Mouse (Mus musculus) lung, embryonic 15.5 days (tissue): ENCODE measurements at regions not wholly inside any gene's neighbourhood (a gene's known extent, or its start where the extent isn't known, plus 50 kb on each side); places are given as distances from the start of the nearest gene placed in this dataset.
A peak's percentile ranks its signal among the peaks of the same experiment; 100 is the strongest.
"Not testable (repeated sequence)": the region's sequence is repeated elsewhere in the genome, so short reads cannot be mapped to it uniquely, and the experiment has no call there.

Source experiments
- ATAC-seq: fragments of 200-750 bp; cut with Nextera tagmentation; 2 replicates; pipeline ENCODE4 v1.8.0; 2017; ENCODE audit warnings: moderate number of reproducible peaks, borderline replicate concordance; ENCODE audit not compliant: low FRiP score, low TSS enrichment; ENCODE audit errors: extremely low read depth
- H3K27ac ChIP-seq: fragments of 300-500 bp; sonication (generic); 2 replicates; pipeline ENCODE4 v1.5.1; 2015; ENCODE audit warnings: moderate library complexity, mild to moderate bottlenecking, inconsistent platforms
- H3K27me3 ChIP-seq: fragments of 300-500 bp; sonication (generic); 2 replicates; pipeline ENCODE4 v1.6.1; 2015; ENCODE audit warnings: inconsistent platforms
- H3K36me3 ChIP-seq: fragments of 300-500 bp; sonication (generic); 2 replicates; pipeline ENCODE4 v1.6.1; 2015; ENCODE audit warnings: inconsistent platforms
- H3K4me1 ChIP-seq: fragments of 300-500 bp; sonication (generic); 2 replicates; pipeline ENCODE4 v1.6.1; 2015; ENCODE audit warnings: inconsistent platforms
- H3K4me2 ChIP-seq: fragments of 300-500 bp; sonication (generic); 2 replicates; pipeline ENCODE4 v1.6.1; 2015; ENCODE audit warnings: inconsistent platforms, mild to moderate bottlenecking, moderate library complexity
- H3K4me3 ChIP-seq: fragments of 300-500 bp; sonication (generic); 2 replicates; pipeline ENCODE4 v1.5.1; 2015; ENCODE audit warnings: mild to moderate bottlenecking, inconsistent platforms
- H3K9ac ChIP-seq: fragments of 300-500 bp; sonication (generic); 2 replicates; pipeline ENCODE4 v1.6.1; 2015; ENCODE audit warnings: inconsistent platforms
- H3K9me3 ChIP-seq: fragments of 300-500 bp; sonication (generic); 2 replicates; pipeline ENCODE4 v1.6.1; 2016; ENCODE audit warnings: inconsistent platforms
- WGBS: fragments of 180-500 bp; shearing (Covaris S2); methylation state at CpG from one replicate; pipeline ENCODE4 v1.1.7; 2015; 5-methylcytosine and 5-hydroxymethylcytosine counted together

GRCm38 (mm10) chr10:103958183-103958582, 184.6 kb upstream of the Gm21293 start:
- H3K4me3 ChIP-seq, result no peak overlapping the region
- no peak overlapping the region for H3K27ac ChIP-seq
- no peaks in the 10 kb centered on the region for H3K27me3 ChIP-seq
- 28% methylated on average over 4 of the region's 4 CpGs for WGBS
- H3K4me2 ChIP-seq, result no peak overlapping the region
- ATAC-seq, result no peak
- H3K4me1 ChIP-seq, result no peaks in the 10 kb centered on the region
- no peaks in the 10 kb centered on the region for H3K9me3 ChIP-seq
- no peak overlapping the region for H3K9ac ChIP-seq
- H3K36me3 ChIP-seq, result no peaks in the 10 kb centered on the region

GRCm38 (mm10) chr10:103976059-103976458, 166.7 kb upstream of the Gm21293 start:
- H3K4me2 ChIP-seq, result no peak overlapping the region
- H3K9me3 ChIP-seq, result no peaks in the 10 kb centered on the region
- H3K27me3 ChIP-seq, result no peaks in the 10 kb centered on the region
- no peak overlapping the region for H3K4me3 ChIP-seq
- H3K27ac ChIP-seq, result no peak overlapping the region
- H3K4me1 ChIP-seq, result no peaks in the 10 kb centered on the region
- 84% methylated on average over 6 of the region's 6 CpGs for WGBS
- no peak for ATAC-seq
- no peak overlapping the region for H3K9ac ChIP-seq
- H3K36me3 ChIP-seq, result no peaks in the 10 kb centered on the region

- Histone ChIP-seq H3K4me2 (no peak overlapping the region), H3K4me1 (no peaks in the 10 kb centered on the region), H3K36me3 (no peaks in the 10 kb centered on the region), H3K4me3 (no peak overlapping the region), H3K27ac (no peak overlapping the region), H3K9me3 (no peaks in the 10 kb centered on the region), H3K9ac (no peak overlapping the region), H3K27me3 (no peaks in the 10 kb centered on the region)
- no peak for ATAC-seq
- WGBS, result 52% methylated on average over 1 of the region's 1 CpGs
These were observed 158.4 kb upstream of the Gm21293 start for GRCm38 (mm10) chr10:103984287-103984956.

GRCm38 (mm10) chr10:104019540-104019939, 123.2 kb upstream of the Gm21293 start:
- no peaks in the 10 kb centered on the region for H3K36me3 ChIP-seq
- no peak overlapping the region for H3K9ac ChIP-seq
- H3K27ac ChIP-seq, result no peak overlapping the region
- no peaks in the 10 kb centered on the region for H3K27me3 ChIP-seq
- H3K4me2 ChIP-seq, result no peak overlapping the region
- no peaks in the 10 kb centered on the region for H3K4me1 ChIP-seq
- ATAC-seq, result no peak
- H3K9me3 ChIP-seq, result no peaks in the 10 kb centered on the region
- no peak overlapping the region for H3K4me3 ChIP-seq

GRCm38 (mm10) chr10:104021593-104021992, 121.2 kb upstream of the Gm21293 start:
- Histone ChIP-seq H3K4me1 (no peaks in the 10 kb centered on the region), H3K9me3 (no peaks in the 10 kb centered on the region), H3K4me2 (no peak overlapping the region), H3K36me3 (no peaks in the 10 kb centered on the region), H3K9ac (no peak overlapping the region), H3K27ac (no peak overlapping the region), H3K4me3 (no peak overlapping the region), H3K27me3 (no peaks in the 10 kb centered on the region)
- ATAC-seq, result no peak

- no peaks in the 10 kb centered on the region for H3K27me3 ChIP-seq
- WGBS, result 19% methylated on average over 1 of the region's 1 CpGs
- no peak overlapping the region for H3K4me2 ChIP-seq
- ATAC-seq, result peak; percentile 73
- H3K9ac ChIP-seq, result no peak overlapping the region
- H3K4me1 ChIP-seq, result no peaks in the 10 kb centered on the region
- H3K9me3 ChIP-seq, result no peaks in the 10 kb centered on the region
- H3K36me3 ChIP-seq, result no peaks in the 10 kb centered on the region
- no peak overlapping the region for H3K4me3 ChIP-seq
- H3K27ac ChIP-seq, result no peak overlapping the region
These were observed 114.6 kb upstream of the Gm21293 start for GRCm38 (mm10) chr10:104028162-104028561.

GRCm38 (mm10) chr10:104032771-104033170, 110.0 kb upstream of the Gm21293 start:
- H3K36me3 ChIP-seq, result no peaks in the 10 kb centered on the region
- no peak overlapping the region for H3K27ac ChIP-seq
- H3K9ac ChIP-seq, result no peak overlapping the region
- H3K4me1 ChIP-seq, result no peaks in the 10 kb centered on the region
- no peak overlapping the region for H3K4me2 ChIP-seq
- H3K27me3 ChIP-seq, result no peaks in the 10 kb centered on the region
- no peak for ATAC-seq
- WGBS, result 64% methylated on average over 3 of the region's 3 CpGs
- no peaks in the 10 kb centered on the region for H3K9me3 ChIP-seq
- no peak overlapping the region for H3K4me3 ChIP-seq

- H3K4me1 ChIP-seq, H3K27me3 ChIP-seq, H3K4me2 ChIP-seq, H3K9ac ChIP-seq, H3K9me3 ChIP-seq, H3K4me3 ChIP-seq, H3K36me3 ChIP-seq, H3K27ac ChIP-seq, ATAC-seq: not testable (repeated sequence)
- WGBS, result 74% methylated on average over 2 of the region's 2 CpGs
These were observed 100.9 kb upstream of the Gm21293 start for GRCm38 (mm10) chr10:104041729-104042386.

GRCm38 (mm10) chr10:104042387-104042775, 100.4 kb upstream of the Gm21293 start:
- no peak overlapping the region for H3K9ac ChIP-seq
- H3K4me3 ChIP-seq, result no peak overlapping the region
- H3K4me2 ChIP-seq, result no peak overlapping the region
- no peaks in the 10 kb centered on the region for H3K27me3 ChIP-seq
- H3K36me3 ChIP-seq, result no peaks in the 10 kb centered on the region
- 76% methylated on average over 1 of the region's 1 CpGs for WGBS
- no peak overlapping the region for H3K27ac ChIP-seq
- H3K4me1 ChIP-seq, result no peaks in the 10 kb centered on the region
- no peak for ATAC-seq
- no peaks in the 10 kb centered on the region for H3K9me3 ChIP-seq

GRCm38 (mm10) chr10:104043569-104043968, 99.2 kb upstream of the Gm21293 start:
- Histone ChIP-seq H3K4me2 (no peak overlapping the region), H3K27me3 (no peaks in the 10 kb centered on the region), H3K9me3 (no peaks in the 10 kb centered on the region), H3K4me3 (no peak overlapping the region), H3K27ac (no peak overlapping the region), H3K9ac (no peak overlapping the region), H3K4me1 (no peaks in the 10 kb centered on the region), H3K36me3 (no peaks in the 10 kb centered on the region)
- ATAC-seq, result no peak
- WGBS, result 62% methylated on average over 1 of the region's 1 CpGs
